Mouse (Mus musculus) adrenal gland, postnatal 4 days (tissue): ENCODE results near the gene Disp3. TPM values are rescaled to one million over a fixed set of nuclear protein-coding genes. Genes with fewer than 3 reads are reported as not detected.

Experiments used
- DNase-seq, 2 experiments: peaks; one replicate each; pipeline ENCODE4 v3.0.0; 2021 to 2022; ENCODE audit warnings: low spot score in 2 of 2, mixed read lengths in 2 of 2
- long read RNA-seq, 2 experiments: library from polyadenylated mRNA; stranded (forward); transcript quantifications; one replicate each; pipeline ENCODE4 v2.0.0; 2021
- total RNA-seq, 2 experiments: library from RNA; stranded (reverse); gene quantifications; 2 replicates each; pipeline ENCODE4 v1.2.3; 2021

The Disp3 gene
- total RNA-seq = 1 to 10 TPM in 1 of 2 experiments, under 1 TPM in 1; 0.95 to 1.2 TPM
- long read RNA-seq, experiment 1, partial matches to known transcripts = 1 of 2 reads
- long read RNA-seq, experiment 1, other reads (novel, unspliced or antisense) = 1 of 2 reads
- long read RNA-seq, experiment 2 = 0 reads

GRCm38 (mm10) chr4:148287476-148288054, at the start of gene Disp3:
TSS of gene Disp3 (minus strand) at chr4:148287965.
- no peak for DNase-seq

DNA sequence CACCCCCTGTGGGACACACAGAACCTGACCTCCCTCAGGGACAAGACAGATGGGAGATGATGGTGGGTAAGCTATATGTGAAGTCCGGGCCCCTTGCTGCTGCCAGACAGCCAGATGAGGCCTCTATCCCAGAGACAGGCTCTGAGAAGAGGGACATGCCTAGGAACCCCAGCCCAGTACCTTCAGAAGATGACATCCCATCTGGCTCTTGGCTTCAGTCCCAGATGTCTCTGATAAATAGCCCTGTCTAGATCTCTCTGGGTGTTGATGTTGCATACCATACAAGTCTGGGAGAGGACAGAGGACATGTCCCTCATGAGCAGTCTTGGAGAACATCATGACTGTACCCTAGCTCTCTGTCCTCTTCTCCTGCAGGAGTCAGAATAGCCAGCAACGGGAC, 42.5 kb upstream of the Disp3 start:
- DNase-seq = no peak

GRCm38 (mm10) chr4:148329431-148329830, 41.7 kb upstream of the Disp3 start:
- DNase-seq = no peak

DNA sequence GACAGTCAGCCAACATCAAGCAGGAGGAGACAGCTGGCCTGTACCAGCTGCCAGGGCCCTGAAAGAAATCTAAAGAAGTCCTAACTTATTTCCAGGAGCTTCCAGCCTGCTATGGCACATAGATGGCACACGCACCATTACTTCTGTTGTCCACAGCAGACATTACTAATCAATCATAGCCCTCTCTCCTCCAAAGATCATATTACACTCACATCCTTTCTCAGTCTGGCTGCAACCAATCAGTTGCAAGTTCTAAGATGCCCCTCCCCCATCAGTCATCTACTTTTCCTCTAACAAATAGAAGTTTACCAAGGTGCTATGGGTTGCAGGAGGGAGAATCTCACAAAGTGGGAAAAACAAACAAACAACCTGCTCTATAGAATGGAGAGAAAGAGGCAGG, 40.5 kb upstream of the Disp3 start:
- DNase-seq = no peak

- no peak for DNase-seq
Measured at GRCm38 (mm10) chr4:148327266-148327997, 39.7 kb upstream of the Disp3 start.

GRCm38 (mm10) chr4:148326791-148327190, 39.0 kb upstream of the Disp3 start:
- DNase-seq = no peak

DNA sequence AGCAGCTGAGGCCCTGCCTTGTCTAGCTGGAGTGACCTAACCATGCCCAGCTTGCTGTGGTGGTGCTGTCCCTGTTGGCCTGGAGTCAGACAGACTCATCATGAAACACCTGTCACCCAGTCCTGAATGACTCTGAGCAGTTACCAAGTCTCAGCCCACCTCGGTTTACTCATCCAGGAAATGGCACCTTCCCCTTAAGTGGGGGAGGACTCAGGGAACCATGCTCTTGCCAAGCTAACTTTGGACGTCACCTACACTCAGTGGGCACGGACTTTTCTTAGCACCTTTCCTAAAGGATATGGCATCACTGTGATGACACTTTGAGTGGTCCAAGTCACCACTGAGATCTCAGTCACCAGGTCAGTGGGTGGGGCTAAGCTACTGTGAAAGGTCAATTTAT, 38.2 kb upstream of the Disp3 start:
- DNase-seq = no peak

DNA sequence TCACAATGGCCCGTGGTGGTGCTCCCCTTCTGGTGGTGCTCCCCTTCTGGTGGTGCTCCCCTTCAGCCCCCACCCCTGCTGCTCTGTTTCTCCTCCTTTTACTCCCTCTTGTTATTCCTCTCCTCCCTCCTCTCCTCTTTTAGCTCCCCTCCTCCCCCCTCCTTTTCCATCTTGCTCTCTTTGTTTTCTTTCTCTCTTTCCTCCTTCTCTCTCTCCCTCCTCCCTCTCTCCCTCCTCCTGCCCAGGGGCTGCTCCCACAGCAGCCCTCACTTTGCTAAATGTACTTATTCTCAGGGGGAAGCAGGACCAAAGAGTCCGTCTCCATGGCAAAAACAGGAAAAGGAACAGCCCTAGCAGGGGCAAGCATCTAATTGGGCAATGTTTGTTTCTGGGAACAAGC, 37.3 kb upstream of the Disp3 start:
- DNase-seq = no peak

DNA sequence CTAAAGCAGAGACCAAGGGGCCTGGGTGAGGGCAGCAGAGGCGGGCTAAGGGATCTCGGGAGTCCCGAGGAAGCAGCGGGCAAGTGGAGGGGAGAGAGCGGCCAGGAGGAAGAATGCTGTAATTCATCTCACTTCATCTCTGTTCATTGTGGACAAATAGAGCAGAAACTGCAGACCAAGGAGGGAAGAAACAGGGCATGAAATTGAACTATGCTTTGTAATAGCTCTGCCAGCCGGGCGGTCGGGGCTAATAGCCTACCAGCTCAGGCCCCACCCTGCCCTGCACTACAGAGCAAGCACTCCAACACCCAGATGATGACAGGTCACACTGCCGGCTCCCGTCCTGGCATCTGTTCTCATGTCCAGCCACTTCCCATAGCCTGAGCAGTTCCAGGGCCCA, 34.4 kb upstream of the Disp3 start:
- DNase-seq = no peak

DNA sequence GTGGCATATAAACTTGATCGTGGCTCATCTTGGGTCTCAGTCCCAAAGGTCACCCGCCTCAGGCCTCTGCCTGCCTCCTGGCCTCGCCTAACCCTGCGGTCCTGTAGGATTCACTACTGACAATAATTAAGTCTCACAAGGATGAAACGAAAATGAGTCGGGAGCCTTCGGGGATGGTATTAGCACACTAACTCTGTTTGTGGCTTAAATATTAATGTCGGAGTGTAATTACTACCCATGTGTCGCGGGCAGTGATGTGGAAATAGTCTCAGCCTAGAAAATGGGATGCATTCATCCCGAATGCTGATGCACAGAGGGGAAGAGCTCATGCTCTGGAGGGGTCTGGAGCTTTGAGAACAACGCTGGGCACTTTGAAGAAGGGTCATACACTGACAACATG, 31.6 kb upstream of the Disp3 start:
- no peak for DNase-seq

- DNase-seq = no peak
Measured at GRCm38 (mm10) chr4:148315377-148316175, 27.8 kb upstream of the Disp3 start.

DNA sequence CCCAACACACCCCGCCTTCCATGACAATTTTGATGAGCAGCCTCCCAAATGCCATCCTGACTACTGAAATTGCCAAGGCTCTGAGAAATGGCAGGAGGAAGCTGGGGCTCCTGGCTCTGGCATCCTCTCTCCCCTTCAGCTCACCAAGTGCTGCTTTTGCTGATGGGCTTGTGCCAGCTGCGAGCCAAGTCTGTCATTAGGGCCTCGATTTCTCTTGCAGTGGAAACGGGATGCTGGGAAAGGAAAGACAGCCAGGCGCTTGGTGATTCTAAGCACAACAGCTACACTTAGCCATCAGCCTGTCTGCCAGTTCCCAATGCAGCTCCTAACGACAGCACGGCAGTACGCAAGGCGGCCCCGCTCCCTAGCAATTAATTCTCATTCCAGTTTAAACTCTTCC, 26.6 kb upstream of the Disp3 start:
- DNase-seq = no peak

DNA sequence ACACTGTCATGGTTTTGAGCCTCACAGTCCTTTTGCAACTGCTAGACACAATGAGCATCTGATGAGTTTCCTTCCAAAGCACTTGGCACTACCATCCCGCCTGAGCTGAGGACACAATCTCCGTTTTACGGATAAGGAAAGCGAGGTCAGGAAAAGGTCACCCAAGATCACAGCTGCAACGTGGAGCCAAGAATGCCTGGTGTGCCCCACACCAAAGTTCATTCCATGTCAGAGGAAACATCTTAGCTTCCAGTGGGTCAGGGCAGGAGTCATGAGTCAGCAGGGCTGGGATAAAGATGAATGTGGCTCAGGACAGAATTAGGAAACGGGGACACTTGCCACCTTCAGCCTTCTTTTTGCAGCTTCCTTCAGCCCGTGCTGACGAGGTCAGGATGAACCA, 25.8 kb upstream of the Disp3 start:
- no peak for DNase-seq

- DNase-seq = no peak
Measured at GRCm38 (mm10) chr4:148312296-148313116, 24.7 kb upstream of the Disp3 start.

GRCm38 (mm10) chr4:148310845-148311244, 23.1 kb upstream of the Disp3 start:
- DNase-seq = no peak

DNA sequence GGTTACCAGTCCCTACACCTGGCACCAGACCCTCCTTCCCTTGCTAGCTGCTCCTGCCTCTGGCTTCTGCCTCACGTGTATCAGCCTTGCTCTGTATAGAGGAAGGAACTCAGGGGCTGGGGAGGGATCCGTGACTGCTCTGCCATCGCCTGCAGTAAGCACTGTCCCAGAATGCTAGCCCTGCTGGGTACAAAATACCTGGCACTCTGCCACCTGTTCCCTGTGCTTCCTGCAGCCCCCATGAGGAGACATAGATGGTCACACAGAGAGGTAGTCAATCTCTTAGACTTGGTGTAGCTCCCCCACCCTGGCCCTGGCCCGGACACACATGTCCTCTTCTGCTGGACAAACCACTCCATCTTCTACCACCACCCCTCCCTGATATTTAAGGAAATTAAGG, 22.4 kb upstream of the Disp3 start:
- no peak for DNase-seq

- DNase-seq = peak in 1 of 2 experiments; percentile 41
Measured at GRCm38 (mm10) chr4:148306406-148307083, 18.8 kb upstream of the Disp3 start.

DNA sequence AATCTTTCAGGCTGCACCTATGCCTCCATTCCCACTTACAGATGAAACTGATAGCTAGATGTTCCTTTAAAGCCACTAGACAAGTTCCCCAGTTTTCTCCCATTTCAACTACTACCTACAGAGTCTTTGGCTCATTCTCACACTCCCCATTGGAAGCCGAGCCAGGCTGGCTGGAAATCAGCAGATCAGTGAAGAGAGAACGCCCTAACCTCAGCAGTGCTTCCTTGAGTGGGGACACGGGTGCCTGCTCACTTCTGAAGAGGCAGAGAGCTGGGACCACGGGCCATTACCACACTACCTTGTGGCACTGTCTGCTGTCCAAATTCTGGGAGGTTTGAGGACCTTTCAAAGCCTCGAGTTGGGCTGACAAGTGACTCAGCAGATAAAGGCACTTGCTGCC, 11.0 kb upstream of the Disp3 start:
- DNase-seq = no peak

- DNase-seq = no peak
Measured at GRCm38 (mm10) chr4:148297640-148298039, 9.9 kb upstream of the Disp3 start.

GRCm38 (mm10) chr4:148293319-148293718, 5.6 kb upstream of the Disp3 start:
- DNase-seq = no peak

DNA sequence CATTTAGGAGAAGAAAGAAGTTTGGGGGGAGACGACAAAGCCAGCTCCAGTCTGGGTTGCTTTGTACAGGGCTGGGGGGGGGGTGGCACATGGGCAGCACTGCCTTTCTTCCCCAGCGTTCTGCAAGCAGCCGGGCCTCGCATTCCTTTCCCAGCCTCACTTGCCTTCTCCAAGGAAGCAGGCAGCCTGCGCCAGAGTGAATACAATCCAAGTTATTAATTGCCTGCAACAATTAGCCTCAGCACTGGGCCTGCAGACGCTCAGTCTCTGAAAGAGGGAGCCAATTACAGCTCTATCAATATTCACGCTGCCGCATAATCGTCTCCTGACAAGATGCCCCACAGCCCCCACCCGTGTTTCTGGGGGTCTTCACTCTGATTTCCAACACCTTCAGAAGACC, 4.1 kb upstream of the Disp3 start:
- DNase-seq = no peak
